Mouse (Mus musculus) adrenal gland, adult 8-10 months (tissue): ENCODE data around the gene G6pc. TPM values are rescaled to one million over a fixed set of nuclear protein-coding genes. Genes with fewer than 3 reads are reported as not detected.
A peak's percentile ranks its signal among the peaks of the same experiment; 100 is the strongest.
"Not testable (repeated sequence)": the region's sequence is repeated elsewhere in the genome, so short reads cannot be mapped to it uniquely, and the experiment has no call there.

Experiments
- DNase-seq: peaks from one replicate; pipeline ENCODE4 v3.0.0; 2022
- total RNA-seq, 4 experiments: library from RNA; stranded (reverse); gene quantifications; 2 replicates each; pipeline ENCODE4 v1.2.4; 2022

Gene G6pc
- total RNA-seq: 1 to 10 TPM; 2.7 to 5.1 (median 4.6) TPM

DNA sequence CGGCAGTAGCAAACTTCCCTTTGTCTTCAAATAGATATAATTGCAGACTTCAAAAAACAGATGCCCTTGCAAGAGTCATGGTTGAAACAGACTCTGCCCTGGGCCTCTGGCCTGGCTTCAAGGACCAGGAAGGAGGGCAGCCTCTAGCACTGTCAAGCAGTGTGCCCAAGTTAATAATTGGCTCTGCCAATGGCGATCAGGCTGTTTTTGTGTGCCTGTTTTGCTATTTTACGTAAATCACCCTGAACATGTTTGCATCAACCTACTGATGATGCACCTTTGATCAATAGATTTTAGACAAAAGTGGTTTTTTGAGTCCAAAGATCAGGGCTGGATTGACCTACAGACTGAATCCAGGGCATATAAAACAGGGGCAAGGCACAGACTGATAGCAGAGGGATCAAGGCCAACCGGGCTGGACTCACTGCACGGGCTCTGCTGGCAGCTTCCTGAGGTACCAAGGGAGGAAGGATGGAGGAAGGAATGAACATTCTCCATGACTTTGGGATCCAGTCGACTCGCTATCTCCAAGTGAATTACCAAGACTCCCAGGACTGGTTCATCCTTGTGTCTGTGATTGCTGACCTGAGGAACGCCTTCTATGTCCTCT is at the start of gene G6pc:
Gene G6pc (plus strand): TSS at position 236 of the 610 bp plus-strand sequence.
- peak; percentile 42 for DNase-seq

DNA sequence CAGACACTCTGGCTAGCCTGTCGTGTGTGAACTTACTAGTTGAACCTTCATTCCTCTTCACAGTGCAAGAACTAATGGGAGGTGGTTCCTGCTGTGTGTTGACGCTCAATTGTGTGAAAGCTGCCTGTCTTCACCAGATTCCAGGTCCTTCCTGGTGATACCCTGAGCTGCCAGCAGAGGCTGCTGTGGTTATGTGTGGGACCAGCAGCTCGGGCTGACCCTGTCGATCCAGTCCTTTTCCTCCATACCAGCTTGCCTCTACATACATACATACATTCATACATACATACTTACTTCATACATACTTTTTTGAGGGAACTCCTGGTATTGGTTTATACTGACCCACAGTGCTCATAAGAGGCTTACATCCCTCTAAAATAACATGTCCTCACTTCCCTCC is 43.8 kb upstream of the G6pc start:
- DNase-seq: peak; percentile 46

DNA sequence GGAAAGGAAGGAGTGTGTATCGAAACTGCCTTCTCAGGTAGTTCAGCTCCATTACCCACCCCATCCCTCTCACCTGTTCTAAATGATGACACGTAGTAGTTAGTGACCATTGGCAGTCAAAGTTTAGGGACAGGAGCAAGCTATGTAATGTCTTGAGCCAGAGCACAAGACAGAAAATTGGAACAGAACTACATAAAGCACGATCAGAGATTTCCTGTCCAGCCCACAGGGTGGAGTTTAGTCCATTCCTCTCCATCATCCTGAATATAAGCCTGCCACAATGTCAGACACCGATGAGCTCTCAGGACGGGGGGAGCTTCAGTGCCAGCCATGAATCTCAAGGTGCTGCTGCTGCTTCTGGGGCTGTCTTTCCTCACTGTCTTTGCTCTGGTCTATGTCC is 42.6 kb upstream of the G6pc start, which contains the start of gene Aoc2:
Gene Aoc2 (plus strand): TSS at position 301 of the 400 bp plus-strand sequence.
- DNase-seq: no peak

DNA sequence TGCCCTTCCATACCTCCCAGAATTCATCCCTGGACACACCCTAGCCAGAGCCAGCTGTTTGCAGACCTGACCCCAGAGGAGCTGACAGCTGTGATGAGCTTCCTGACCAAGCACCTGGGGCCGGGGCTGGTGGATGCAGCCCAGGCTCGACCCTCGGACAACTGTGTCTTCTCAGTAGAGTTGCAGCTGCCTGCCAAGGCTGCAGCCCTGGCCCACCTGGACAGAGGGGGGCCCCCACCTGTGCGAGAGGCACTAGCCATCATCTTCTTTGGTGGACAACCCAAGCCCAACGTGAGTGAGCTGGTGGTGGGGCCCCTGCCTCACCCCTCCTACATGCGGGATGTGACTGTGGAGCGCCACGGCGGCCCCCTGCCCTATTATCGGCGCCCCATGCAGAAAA is 42.2 kb upstream of the G6pc start:
- DNase-seq: not testable (repeated sequence)

DNA sequence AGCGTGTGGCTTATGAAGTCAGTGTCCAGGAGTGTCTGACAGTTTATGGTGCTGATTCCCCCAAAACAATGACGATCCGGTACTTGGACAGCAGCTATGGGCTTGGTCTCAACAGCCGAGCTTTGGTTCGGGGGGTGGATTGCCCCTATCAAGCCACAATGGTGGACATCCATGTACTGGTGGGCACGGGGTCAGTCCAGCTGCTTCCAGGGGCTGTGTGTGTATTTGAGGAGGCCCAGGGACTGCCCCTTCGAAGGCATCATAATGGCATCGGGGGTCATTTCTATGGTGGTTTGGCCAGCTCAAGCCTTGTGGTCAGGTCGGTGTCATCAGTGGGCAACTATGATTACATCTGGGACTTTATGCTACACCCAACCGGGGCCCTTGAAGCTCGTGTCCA is 41.2 kb upstream of the G6pc start:
- no peak for DNase-seq

DNA sequence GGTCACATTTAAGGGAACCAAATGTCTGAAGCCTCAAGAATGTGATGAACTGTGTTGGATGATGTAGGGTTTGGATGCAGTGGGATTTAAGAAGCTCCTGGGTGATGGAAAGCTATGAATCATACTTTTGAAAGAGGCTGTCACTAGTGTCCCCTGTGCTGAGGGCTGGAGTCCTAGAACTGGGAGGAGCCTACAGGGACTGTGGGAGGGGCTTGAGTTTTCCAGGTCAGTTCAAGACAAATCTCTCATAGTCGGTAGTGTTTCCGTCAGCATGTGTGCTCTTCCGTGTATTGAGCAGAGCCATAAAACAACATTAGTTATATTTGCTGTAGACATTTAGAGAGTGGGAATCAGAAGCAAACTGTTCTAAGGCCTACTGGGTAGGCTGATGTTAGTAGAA is 40.0 kb upstream of the G6pc start:
- DNase-seq: no peak

DNA sequence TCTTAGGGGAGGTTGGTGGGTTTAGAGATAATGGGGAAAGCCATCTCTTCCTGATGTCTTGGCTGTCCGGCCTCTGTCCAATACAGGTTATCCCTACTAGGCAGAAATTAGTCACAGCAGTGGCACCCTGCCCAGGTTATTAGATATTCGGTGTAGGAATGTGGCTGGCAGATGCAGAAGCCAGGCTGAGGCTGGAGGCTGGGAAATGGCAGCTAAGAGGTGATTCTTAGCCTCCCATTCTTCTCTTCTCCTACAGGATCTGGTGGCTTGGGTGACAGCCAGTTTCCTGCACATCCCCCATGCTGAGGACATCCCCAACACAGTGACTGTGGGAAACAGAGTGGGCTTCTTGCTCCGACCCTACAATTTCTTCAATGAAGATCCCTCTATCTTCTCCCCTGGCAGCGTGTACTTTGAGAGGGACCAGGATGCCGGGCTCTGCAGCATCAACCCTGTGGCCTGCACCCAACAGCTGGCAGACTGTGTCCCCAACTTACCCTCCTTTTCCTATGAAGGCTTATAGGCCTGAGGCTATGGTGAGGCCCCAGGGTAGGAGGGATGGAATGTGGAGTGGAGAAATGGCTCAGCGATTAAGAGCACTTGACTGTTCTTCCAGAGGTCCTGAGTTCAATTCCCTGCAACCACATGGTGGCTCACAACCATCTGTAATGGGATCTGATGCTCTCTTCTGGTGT is 38.3 kb upstream of the G6pc start:
- no peak for DNase-seq

DNA sequence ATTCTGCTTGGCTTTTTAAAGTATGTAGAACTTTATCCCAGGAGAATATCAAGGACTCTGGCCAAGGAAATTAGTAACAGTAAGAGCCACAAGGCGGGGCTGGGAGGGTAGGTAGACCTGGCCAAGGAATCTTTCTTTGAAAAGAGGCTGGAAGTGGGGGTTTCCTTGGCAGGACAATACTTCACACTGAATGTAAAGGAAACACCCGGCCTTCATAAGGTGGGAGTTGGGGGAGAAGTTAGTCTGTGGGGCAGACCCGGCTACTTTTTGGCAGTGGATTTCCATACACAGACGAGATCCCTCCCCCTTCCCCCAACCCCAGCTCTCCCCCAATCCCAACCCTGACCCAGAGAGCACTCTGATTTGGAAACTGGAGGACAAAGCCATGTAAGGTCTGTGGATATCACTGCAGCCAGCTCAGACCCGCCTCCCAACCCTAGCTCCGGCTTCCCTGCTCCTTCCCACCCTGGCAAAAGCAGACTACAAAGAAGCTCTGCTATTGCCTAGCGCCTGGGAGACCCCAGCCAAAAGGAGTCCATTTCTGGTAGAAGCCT is 36.9 kb upstream of the G6pc start, which contains the start of gene Aoc3:
Gene Aoc3 (plus strand): TSS at position 235 of the 554 bp plus-strand sequence.
- DNase-seq: no peak

DNA sequence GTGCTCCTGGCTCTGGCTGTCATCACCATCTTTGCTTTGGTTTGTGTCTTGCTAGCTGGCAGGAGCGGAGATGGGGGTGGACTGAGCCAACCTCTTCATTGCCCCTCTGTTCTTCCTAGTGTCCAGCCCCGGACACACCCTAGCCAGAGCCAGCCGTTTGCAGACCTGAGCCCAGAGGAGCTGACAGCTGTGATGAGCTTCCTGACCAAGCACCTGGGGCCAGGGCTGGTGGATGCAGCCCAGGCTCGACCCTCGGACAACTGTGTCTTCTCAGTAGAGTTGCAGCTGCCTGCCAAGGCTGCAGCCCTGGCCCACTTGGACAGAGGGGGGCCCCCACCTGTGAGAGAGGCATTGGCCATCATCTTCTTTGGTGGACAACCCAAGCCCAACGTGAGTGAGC is 36.4 kb upstream of the G6pc start:
- not testable (repeated sequence) for DNase-seq

DNA sequence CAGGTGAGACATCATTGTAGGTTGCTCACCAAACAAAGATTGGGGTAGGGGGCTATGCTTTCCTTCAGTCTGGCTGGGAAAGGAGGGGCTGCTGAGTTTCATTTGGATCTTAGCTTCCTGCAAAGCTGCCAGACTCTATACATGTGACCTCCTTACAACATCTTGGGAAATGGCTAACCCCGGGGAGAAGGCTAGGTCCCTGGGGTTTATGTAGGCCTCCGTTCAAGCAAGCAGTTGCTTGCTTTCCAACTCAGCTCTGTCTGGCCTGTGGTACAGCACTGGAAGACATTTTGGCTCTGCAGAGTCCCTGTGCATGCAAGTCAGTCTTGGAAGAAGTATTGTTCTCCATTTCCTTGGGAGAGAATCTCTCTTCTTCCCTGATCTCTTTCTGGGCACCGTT is 34.8 kb upstream of the G6pc start:
- DNase-seq: no peak

DNA sequence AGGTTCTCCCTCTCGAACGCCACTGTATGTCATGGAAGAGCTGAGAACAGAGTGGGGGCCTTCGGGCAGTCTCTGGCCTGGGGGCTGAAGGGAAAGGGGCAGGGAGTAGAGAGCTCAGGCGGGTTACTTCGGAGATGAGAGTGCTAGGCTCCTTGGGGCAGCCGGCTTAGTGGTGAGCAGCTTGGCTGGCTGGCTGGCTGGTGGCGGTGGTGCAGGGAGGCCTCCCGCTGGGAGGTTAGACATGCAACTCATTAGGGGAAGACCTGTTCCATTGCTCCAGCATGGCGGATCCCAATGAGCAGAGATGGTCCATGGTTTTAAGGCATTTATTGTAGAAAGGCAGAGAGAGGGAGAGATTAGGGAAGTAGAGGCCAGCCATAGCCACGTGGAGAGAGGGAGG is 33.3 kb upstream of the G6pc start:
- DNase-seq: no peak

DNA sequence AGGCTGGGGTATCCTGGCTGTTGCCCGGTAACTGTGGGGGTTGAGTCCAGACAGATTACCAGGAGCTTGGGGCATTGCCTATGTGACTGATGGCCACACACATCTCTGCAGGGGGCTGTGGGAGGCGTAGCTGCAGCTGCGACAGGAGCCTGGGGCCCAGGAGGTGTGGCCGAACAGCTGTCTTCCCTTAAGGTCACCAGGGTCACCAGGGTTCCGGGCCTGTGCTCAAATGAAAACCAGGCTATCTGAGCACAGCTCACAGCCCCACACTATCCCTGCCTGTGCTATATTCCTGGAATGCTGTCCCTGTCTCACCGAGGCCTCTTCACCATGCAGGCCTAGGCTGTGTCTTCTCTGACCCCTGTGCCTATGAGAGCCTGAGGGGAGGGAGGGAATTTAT is 32.8 kb upstream of the G6pc start:
- no peak for DNase-seq

DNA sequence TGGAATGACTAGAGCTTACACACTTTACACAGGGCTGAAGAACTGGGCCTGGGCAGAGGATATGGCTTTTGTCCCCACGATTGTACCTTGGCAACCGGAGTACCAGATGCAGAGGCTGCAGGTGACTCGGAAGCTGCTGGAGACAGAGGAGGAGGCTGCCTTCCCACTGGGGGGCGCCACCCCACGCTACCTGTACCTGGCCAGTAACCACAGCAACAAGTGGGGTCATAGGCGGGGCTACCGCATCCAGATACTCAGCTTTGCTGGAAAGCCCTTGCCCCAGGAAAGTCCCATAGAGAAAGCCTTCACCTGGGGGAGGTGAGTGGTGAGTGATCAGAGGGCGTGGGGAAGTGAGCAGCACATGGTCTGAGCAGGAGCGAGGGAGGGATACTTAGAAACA is 31.7 kb upstream of the G6pc start:
- DNase-seq: no peak

DNA sequence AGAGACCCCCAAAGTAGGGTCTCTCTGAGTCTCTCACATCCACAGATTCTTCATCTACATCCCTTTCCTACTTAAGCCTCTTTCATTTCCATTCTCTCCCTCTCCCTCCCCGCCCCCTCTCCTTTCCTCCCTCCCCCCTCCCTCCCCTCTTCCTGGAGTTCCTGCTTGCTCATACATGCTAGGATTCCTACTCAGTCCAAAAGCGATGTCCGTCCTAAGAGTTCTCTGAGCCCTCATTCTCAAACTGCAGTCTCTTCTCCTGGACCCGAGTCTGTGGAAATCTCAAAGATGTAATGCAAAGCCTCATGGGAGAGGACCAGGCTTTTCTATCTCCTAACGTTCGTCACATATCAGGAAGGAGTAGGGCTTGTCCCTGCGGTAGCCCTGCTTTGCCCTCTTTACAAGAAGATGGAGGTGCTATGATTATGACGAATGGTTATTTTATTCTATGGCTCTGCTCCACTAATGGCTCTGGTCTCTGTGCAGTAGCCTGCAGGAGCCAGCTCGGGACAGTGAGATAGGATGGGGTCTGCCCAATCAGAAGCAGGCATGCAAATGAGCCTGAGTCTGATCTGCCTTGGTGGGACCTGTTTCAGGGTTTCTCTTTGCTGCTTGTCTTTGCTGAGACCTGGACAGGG is 29.1 kb upstream of the G6pc start:
- no peak for DNase-seq

DNA sequence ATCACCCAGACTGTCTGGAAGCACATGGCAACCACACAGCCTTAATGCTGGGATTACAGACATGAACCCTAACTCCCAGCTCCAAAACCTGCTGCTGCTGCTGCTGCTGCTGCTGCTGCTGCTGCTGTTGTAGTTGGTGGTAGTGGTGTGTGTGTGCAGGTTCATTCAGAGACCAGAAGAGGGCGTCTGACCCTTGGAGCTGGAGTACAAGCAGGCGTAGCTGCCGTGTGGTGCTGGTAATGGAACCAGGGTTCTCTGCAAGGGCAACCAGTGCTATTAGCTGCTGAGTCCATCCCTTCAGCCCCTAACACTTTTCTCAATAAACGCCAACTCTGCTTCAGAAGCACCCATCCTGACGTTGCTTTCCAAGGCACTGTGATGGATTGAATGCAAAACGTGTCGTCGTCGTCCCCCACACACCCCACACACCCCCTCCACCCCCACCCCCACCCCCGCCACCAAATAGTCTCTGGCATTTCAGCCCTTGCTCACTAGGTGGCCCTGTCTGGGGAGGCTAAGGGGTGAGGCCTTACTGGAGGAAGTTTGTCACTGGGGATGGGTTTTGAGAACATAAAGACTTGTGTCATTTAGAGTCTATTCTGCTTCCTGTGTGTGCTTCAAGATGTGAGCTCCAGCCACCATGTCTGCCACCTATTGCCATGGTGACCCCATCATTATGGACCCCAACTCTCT is 20.1 kb upstream of the G6pc start:
- DNase-seq: no peak

DNA sequence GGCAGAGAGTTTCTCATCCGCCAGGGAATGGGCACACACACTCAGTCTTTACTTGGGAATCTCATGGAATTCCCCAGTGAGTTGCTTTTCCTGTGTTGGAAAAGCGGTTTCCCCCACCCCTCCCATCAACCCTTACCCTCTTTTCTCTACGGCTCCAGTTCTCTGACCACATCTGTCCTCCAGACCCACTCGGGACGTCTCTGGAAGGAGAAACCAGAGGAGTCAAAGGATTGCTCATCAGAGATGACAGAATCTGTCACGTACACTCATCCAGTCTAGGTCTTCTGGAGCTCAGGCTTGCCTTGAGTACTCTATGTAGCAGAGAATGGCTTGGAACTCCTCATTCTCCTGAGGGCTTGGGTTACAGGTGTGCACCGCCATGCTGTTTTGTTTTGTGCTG is 18.6 kb upstream of the G6pc start:
- no peak for DNase-seq

DNA sequence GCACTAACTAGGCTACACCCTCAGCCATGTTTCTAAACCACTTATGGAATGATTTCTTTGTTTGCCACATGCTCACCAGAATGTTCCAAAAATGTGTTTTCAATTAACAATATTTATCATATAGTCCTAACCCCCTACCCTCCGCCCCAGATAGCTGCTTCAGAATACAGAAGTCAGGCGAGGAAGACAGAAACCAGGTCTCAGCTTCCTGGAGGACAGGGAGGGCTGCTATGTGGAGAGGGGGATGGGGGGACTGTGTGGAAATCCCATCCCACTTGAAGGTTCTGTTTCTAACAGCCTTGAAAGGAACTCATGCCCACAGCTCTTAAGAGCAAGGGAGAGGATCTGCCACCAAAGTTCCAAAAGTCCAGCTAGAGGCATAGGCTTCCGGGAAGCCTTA is 18.1 kb upstream of the G6pc start:
- DNase-seq: no peak

DNA sequence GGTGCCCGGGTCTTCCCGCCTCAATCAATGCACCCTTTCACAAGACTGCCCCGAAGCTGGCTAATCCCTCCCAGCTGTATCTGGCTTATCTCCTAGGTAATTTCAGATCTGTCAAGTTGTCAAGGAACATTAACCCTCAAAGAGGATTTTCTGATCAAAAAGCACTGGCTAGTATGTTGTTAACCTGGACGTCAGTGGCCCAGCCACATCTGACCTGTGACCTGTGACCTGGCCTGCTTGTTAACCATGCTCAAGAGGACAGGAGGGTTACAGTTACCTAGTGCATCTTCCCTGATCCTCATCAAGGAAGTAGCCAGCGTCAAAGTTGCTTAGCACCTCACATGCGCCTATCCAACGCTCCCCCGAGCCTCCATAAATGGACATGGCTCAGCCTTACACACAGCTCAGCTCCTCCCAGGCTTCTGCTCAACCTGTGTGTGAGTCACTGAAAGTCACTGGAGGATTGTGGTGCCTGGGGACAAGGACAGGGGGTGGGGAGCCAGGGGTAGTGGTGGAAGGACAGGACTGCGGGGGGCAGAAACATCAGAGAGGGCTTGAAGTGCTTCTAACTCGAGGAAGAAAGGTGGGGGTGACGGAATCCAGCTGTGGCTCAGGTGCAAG is 16.2 kb upstream of the G6pc start:
- DNase-seq: no peak

DNA sequence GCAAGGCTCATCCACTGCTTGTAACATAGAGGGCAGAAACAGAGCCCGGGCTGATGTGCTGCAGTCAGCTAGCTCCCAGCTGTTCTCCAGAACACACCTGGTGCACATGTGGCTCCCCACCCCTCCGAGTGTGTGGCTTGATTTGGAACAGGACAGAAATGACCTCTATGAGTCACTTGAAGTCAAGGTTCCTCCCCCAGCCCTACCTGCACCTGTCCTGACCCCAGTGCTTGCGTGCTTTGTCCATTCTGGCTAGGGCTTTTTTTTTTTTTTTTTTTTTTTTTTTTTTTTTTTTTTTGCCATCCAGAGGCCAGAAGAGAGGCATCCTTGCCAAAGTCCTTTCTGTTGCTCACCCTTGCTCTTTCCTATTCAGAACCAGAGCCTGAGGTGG is 15.6 kb upstream of the G6pc start:
- no peak for DNase-seq

DNA sequence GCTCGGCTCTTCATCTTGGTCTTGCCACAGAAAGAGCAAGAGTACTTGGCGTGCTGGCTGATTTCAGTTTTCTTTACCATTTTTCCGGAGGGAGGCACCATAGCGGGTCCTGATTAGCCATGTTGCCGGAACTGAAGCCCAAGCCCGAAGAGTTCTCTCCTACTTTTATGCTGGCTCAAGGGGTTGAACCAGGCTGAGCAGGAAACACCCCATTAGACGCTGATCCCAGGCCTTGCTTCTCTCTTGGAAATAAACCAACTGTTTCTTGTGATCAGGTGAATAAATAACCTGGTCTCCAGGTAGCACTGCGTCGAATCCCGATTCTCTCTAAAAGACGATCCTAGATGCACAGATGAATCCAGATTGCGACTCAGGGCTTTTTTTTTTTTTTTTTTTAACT is 13.9 kb upstream of the G6pc start:
- no peak for DNase-seq

DNA sequence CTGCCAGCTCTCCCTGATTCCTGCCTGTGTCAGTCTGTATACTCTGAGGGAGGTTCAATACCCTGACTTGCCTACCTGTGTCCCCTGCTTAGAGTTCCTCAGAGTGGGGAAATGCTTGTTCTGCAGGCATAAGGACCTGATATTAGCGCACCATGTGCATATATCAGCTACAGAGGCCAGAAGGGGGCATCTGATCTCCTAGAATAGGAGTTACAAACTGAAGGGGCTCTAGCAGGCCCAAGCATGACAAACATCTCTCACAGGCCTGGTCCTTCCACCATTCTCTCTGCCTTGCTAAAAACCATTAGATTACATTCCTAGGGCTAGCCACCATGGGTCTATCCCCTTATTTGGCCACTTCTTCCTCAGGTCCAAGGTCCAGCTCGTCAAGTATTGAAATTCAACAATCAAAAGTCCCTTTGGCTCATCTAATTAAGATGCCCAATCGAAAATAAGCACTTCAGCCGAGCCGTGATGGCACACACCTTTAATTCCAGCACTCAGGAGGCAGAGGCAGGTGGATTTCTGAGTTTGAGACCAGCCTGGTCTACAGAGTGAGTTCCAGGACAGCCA is 12.8 kb upstream of the G6pc start:
- no peak for DNase-seq

DNA sequence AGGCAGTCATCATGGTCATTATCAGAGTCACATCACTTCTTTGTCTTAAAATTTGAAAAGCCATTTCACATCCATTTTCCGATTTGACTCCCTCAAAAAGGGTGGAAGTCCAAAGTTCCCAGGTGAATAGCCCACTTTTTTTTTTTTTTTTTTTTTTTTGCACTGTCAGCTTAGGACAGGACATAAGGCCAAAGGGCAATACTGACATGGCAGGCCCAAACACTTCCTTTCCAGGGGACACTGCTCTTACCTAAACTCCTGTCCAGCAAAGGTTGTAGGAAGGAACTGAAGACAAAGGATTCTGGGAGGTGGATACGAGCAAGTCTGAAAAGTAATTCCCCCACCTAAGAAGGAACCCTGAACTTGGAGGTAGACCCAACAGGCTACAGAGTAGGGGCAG is 11.4 kb upstream of the G6pc start:
- DNase-seq: no peak
